Mouse (Mus musculus) heart, adult 11 months (tissue): ENCODE data around the gene Cenpm.
A peak's percentile ranks its signal among the peaks of the same experiment; 100 is the strongest.
"Not testable (repeated sequence)": the region's sequence is repeated elsewhere in the genome, so short reads cannot be mapped to it uniquely, and the experiment has no call there.

Experiments
- DNase-seq: peaks from one replicate; pipeline ENCODE4 v3.0.0; 2022

The Cenpm gene

DNA sequence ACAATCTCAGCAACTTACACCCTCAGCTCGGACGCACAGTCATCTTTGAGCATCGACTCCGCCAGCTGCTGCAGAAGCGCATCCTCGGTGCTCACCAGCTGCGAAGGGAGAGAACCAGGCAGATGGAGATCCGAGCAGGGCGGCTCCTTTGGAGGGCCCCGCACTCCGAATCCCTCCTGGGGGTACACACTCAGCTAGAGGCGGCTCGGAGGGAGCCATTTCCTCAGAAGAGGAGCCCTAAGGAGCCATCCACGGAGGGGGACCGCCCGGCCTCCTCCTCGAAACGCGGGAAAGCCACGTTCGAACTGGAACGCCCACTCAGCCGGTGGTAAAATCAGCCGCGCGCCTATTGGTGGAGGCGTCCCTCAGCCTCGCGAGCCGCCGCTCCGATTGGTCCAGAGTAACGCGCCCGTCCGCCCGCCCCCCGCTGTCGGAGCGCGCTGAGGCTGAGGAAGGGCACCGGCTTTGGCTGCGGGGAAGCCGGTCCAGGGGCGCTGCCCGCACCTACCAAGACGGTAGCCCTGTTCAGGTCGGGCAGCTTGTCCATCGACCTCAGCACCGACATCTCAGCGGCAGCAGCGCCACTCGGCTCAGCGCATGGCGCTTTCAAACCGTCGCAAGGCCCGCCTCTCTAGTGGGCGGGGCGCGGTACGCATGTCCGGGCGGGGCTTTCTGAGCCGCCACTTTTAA lies at the start of gene Cenpm:
TSS of gene Cenpm (minus strand) at position 634 of the 690 bp plus-strand sequence.
- peak; percentile 100 for DNase-seq

DNA sequence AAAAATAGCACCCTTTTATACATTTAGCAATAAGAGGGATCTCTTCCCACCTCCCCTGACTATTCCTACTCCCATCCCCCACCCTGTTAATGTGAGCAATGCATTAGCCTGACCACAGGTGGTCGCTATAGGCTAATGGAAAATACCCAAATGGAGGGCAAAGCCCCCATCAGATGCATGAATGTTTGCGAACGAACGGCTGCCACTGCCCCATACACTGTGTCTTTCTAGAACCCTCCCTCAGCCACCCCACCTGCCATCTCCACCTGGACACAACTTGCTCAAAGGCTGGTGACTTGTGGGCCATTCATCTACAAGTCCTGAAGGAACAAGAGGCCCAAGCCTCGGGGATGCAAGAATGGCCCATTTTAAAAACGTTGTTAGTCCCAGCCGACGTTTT lies 49.5 kb upstream of the Cenpm start:
- DNase-seq, result no peak

DNA sequence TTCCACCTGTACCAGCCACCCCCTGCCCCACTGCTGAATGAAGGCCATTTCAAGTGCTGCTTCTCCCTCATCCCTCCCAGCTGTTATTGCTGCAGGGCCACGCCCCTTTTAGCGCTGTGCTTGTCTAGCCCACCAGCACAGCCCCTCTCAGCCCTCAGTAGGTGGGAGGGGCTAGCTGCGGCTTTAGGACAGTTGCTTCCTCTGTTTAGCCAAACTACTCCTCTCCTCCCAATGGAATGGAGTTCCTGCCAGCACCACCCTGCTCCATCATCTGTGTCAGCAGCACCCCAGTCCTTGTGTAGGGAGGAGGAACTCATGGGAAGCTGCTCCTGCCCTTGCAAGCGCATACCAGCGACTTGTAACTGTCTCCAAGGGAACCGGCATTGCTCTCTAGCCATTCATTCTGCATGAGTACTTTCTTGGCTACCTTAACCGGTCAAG lies 48.7 kb upstream of the Cenpm start:
- no peak for DNase-seq

DNA sequence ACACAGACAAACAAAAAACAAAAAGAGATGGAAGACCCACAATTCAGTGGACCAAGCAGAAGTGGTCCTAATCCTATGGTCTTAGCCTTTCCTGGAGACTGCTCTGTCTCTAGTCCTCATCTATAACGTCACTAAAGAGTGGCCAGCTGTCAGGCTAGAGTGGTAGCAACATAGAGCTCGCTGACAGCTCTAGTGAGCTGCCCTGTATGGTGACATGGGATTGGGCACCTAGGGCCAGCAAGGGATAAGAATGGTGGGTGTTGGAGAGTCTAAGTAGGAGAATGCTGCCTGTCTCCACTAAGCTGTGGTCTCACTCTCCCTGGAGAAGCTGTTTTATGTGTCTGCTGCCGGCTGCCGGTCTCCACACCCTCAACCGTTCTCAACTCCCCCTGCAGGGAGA lies 48.3 kb upstream of the Cenpm start:
- DNase-seq, result no peak

DNA sequence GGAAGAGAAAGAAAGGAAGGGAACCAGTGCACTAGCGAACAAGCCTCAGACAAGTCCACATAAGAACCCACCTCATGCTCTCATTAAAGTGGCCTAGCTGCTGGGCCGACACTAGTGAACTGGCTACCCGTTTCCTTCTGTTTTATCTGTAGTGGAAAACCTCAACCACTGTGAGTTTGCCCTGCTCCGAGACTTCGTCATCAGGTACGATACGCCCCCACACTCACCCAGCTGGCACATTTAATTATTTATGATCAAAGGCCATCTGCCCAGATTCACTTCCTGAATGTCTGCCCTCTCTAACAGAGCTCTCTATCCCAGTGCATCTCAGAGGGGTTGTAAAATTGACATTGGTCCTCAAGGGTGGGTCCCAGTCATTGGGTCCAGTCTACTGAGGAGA lies 45.7 kb upstream of the Cenpm start:
- DNase-seq, result no peak

DNA sequence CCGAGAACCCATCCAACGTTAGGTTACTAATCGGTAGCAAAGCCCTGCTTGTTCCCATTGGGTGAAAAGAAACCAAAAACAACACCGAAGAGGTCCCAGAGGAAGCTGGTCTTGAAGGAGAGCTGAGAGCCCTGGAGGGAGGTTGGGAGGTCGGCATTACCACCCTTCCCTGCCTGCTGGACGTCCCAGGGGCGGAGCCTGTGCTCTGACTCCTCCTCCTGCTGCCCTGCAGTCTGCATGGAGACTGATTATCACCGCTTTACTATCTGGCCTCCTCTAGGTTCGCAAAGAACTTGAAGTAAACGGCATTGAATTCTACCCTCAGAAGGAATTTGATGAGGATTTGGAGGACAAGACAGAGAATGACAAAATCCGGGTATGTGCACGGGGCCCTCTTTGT lies 41.6 kb upstream of the Cenpm start:
- DNase-seq, result no peak

DNA sequence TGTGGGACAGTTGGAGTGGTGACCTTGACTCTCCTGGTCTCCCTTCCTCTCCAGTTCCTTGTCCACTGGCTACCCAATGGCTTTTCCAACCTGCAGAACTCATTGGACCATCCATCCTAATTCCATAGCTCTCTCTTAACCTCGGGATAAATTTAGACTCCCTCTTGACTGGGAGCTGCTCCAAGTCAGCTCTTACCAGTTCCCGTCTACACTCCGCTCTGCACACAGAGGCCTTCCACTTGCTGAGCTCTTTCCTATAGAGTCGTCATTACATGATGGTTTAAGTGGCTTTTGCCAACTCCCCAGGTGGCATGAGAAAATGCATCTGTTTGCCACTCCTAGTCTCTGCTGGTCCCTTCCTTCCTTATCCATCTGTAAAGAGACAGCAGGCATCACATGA lies 36.1 kb upstream of the Cenpm start:
- DNase-seq, result no peak

DNA sequence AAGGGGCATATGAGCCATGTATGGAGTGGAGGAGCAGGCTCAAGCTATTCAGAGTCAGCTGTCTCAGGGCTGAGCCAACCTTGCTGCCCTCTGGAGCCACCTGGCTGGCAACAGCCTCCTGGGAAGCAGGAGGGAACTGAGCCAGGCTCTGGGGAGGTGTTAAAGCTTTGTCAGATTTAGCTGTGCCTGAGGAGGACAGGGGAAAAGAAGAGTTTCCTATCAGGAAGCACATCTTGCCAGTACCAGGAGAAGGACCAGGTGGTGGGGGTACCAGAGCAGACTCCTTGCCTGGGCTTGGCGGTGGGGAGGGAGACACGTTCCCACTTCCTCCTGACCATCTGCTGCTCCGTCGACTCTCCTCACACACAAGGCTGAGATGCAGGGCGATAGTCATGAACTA lies 33.0 kb upstream of the Cenpm start:
- no peak for DNase-seq

DNA sequence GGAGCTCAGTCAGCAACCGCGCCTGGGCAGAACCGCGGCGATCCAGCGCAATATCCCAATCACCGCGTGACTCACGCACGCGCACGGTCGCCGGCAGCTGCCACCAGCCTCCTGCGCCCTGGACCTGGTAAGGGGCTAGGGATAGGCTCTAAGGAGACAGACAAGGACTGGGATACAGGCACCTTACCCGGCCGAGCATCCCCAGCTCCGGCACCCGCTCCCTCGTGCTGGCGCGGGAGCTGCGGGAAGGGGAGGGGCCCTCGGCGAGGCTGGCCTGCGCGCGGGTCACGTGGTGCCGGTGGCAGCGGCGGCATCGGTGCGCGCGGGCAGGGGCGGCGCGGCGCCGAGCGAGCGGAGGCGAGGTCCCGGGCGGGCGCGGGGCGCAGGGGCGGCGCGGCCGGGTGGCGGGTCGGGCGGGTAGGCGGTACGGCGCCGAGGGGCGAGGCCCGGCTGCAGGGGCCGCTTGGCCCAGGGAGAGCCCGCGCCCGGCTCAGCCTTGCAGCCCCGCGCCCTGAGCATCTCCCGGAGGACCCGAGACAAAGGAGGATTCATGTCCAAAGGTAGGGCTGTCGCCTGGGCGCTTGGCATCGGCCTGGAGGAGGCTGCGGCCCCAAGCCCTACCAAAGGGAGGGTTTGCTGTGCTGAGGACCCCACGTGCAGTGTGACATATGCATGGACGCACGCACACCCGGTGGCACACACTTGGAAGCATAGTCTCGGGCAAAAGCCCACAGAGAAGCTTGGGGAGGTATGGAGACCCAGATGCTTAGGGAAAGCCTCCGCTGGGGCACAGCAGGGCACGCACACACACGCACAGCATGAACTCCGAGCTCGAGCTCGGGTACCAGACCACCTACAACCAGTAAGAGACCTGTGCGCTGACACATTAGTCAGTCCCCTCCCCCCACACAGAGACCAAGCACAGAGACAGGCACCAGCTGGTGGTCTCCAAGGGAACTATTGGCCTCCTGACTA lies 30.7 kb upstream of the Cenpm start:
- no peak for DNase-seq

DNA sequence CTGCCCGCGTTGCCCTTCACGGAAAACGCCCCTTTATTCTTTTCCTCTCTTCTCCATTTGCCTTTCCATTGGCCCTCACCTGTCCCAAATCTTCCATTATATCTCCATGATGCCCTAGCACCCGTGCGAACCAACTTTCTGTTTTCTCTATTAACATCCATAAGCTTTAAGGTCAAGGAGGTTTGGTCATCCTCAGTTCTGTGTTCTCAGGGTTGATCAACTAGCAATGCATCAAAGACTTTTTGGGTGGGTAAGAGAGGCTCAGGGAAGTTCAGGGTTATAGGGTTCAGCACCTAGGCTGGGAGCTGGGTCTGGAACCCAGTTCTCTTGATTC lies 30.0 kb upstream of the Cenpm start, which contains the start of gene Sept3:
TSS of gene Sept3 (plus strand) at position 301 of the 334 bp plus-strand sequence.
- no peak for DNase-seq

DNA sequence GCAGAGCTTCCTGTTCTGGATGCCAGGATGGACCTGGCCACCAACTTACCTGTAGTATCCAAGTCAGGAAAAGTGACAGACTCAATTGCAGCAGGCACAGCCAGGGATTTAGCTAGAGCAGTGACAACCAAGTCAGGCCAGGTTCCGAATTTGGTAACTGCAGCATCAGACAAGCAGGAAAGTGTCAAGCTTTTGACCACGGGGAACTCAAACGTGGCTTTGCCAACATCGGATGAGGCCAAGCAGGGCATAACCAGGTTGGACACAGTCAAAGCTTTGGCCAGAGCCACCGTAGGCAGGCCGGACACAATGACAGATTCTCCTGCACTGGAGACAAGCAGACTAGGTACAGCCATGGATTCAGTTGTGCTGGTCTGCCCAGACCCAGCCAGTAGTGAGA lies 27.7 kb upstream of the Cenpm start:
- no peak for DNase-seq

DNA sequence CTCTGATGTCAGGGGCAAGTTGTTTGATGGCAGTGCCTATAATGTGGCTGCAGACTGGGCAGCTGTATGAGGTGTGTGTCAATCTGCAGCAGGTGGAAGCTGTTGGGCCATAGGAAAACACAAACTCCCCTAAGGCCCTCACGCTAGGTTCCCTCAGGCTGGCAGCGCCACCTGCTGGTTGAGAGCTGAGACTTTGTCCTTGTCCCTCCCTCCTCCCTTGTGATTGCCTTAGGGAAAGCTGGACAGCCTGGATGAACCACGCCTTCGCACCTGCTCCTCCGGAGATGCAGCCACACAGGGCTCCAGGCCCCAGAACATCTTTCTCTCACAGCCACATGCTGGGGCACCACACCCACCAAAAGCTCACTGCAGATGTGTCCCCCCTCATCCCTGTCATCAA lies 26.7 kb upstream of the Cenpm start:
- DNase-seq, result no peak

DNA sequence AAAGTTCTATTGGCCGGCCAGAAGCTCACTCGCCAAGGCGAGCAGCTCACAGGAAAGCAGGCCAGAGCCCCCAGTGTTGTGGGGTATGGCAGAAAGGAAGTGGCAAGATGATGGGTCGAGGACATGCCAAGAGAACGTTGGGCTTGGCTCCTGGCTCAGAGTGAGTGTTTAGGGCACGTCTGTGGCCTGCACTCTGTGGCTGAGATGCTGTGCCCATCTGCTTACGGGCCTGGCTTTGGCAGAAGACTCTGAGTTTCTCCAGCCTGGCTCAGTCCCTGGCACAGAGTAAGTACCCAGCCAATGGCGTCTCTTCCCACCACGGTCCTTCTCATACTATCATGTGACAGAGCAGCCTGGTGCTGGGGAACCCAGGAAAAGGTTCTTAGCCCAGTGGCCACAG lies 24.2 kb upstream of the Cenpm start:
- DNase-seq, result no peak

DNA sequence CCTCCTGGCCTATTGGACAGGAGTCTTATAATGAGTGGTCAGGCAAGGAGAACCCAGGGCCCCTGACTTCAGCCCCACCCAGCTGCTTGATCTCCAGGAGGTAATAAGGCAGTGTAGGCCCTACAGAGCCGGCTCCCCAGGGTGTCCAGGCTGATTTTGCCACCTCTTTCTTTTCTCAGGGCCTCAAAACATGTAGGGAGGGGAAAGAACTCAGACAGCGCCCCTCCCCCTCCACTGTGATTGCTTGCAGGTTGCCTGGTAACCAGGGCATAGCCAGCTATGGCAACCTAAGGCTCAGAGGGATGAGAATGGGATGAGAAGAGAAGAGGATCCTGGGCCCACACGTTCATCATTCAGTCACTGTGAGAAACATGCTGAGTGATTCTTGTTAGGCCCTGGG lies 23.6 kb upstream of the Cenpm start:
- DNase-seq, result no peak

DNA sequence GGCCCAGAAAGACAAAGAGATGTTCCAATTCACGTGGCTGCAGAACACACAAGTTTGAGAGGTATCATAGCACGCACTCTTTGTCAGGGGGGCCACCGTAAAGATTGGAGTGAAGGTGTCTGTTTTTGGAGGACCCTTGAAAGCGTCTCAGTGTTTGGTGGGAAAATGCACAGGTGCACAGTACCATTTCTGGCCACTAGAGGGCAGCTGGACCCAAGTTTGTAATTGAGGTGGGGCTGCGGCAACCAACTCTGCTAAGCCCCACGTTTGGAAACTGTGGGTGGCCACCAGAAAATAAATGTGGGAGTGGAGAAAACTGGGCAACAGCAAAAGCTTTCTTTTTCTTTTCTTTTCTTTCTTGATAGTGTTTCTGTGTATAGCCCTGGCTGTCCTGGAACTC lies 21.8 kb upstream of the Cenpm start:
- no peak for DNase-seq

DNA sequence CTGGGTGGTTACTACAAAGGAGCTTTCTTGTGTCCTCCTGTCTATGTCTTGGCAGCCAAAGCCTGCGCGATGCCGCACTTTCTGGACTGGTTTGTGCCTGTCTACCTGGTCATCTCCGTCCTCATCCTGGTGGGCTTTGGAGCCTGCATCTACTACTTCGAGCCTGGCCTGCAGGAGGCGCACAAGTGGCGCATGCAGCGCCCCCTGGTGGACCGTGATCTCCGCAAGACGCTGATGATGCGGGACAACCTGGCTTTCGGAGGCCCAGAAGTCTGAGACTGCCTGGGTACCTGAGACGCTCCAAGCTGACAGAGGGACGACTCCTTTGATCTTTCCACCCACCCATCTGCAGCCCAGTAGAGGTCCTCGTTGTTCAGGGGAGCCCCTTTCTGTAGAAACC lies 15.0 kb upstream of the Cenpm start:
- DNase-seq, result no peak

DNA sequence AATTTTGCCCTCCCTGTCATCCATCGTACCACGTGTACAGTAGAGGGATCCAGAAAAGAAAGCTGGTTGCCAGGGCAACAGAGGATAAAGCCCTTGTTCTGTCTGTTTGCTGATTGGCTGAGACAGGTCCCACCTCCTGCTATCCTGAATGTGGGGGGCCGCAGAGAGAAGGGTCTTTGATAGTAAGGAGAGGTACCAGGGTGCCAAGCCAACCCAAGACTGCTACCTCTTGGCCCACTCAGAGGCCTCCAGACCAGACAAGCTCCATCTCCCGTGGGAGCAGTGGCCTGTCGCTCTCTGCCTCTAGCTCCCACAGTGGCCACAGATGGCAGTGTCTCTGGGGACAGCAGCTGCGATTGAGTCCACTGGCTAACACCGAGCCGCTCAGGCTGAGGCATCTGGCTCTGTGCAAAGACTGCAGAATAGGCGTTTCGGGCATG lies 11.4 kb upstream of the Cenpm start:
- no peak for DNase-seq

DNA sequence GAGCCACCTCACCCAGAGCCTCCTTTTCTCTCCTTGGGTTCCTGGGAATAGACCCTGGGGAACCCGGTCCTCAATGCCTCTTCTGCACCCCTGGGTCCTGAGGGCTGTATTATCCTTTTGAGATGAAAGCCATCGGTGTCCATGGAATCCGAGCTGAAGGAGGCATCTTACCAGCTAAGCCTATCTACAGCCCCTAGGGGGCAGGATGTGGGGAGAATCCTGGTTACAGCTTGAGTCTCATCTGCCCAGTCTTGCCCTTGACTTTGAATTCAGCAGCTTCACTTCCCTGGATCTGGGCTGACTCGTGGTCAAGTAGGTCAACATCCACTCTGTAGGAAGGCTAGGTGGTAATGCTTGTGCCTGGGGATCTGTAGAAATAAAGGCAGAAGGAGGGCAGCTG lies 10.7 kb upstream of the Cenpm start:
- no peak for DNase-seq

DNA sequence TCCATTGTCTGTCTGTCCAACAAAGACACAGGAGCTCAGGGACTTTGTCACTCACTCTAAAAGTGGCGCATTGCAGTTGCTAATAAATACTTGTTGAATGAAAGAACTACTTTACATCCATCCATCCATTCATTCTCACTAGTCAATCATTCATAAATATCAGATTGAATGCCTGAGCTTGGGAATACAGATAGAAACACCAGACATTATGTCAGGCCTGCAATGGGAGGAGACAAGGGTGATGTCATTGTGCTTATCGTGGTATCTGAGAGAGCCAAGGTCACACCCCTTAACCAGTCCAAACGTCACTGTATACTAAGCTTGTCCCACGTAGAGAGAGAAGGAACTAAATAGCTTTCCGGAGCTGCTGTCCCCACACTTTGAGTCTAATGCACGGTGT lies 7.5 kb upstream of the Cenpm start, which contains the start of gene 1500009C09Rik:
TSS of gene 1500009C09Rik (plus strand) at position 301 of the 400 bp plus-strand sequence.
- DNase-seq, result no peak

DNA sequence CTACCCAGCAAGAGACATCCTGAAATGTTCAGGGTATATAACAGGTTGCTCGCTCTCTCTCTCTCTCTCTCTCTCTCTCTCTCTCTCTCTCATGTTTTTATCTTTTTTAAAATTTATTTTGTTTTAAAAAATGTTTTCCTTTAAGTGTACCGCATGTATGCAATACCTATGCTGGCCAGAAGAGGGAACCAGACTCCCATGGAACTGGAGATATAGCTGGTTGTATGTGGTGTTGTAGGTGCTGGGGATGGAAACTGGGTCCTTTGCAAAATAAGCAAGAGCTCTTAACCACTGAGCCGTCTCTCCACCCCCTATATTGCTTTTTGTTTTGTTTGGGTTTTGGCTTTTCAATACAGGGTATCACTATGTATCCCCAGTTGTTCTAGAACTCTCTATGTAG lies 7.0 kb upstream of the Cenpm start:
- DNase-seq, result no peak

DNA sequence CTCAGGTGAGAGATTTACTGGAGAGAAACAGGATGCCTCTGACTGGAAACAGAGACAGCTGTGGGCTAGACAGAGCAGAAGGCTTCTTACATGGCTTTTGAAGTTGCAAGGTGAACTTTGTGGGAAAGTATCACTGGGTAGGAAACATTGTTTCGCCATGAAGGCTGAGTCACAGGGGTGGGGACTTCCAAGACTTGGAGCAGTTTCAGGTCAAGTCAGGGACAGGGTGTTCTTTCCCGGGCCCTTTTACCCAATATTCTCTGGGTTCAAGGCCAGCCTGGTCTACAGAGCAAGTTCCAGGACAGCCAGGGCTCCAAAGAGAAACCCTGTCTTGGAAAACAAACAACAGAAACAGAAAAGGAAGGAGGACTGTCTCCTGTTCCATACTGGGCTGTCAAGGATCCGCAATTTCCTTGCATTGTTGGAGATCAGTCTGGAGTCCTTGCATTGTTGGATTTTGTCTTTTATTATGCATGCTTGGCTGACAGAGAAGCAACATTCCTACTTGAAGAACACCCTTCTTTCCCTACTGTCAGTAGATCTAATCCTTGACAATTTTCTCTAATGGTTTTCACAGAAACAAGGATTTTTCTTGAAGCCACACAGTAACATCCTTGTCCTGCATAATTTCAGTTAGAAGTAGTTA lies 2.7 kb upstream of the Cenpm start:
- DNase-seq, result no peak

DNA sequence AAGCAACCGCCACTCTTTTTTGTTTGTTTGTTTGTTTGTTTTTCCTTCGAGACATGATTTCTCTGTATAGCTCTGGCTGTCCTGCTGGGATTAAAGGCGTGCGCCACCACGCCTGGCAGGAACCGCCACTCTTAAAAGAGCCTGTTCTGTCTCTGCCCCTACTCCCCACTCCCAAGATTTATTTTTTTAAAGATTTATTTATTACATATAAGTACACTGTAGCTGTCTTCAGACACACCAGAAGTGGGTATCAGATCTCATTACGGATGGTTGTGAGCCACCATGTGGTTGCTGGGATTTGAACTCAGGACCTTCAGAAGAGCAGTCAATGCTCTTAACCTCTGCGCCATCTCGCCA lies 235 bp upstream of the Cenpm start:
- not testable (repeated sequence) for DNase-seq

DNA sequence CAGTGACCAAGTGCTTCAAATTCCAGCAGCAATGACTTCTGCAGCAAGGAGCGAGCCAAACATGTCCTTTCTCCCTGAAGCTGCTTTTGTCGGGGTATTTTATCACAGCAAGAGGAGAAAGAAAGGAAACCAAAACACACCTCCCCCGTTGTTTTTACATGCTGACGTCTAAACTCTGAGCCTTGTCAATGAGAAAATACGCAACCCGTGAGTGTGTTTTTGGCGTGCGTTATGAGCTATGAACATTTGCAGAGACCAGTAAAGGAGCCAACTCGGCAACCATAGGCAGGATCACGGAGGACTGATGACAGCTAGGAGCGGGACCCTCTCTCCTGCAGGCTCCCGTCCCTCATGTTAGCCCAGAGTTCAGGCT lies 820 bp downstream of the Cenpm start:
- no peak for DNase-seq

DNA sequence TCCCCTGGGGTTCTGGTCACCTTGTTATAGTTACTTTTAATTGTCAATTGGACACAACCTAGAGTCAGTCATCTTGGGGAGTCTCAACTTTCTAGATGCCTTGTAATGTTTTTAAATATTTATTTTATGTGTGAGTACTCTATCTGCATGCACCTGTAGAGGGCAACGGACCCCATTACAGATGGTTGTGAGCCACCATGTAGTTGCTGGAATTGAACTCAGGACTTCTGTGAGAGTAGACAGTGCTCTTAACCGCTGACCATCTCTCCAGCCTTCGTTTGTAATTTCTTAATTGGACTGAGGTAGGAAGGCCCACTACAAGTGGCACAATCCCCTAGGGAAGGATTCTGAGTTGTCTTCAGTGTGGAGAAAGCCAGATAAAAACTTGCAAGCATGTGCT lies 1.2 kb downstream of the Cenpm start:
- no peak for DNase-seq
